Mouse (Mus musculus) induced T-regulatory cell, adult 2 months (primary cell): ENCODE measurements at regions not wholly inside any gene's neighbourhood (a gene's known extent, or its start where the extent isn't known, plus 50 kb on each side); places are given as distances from the start of the nearest gene placed in this dataset.

Source experiments
- DNase-seq: peaks from one replicate; pipeline ENCODE4 v3.0.0-alpha.2; 2012; ENCODE audit warnings: low read depth

DNA sequence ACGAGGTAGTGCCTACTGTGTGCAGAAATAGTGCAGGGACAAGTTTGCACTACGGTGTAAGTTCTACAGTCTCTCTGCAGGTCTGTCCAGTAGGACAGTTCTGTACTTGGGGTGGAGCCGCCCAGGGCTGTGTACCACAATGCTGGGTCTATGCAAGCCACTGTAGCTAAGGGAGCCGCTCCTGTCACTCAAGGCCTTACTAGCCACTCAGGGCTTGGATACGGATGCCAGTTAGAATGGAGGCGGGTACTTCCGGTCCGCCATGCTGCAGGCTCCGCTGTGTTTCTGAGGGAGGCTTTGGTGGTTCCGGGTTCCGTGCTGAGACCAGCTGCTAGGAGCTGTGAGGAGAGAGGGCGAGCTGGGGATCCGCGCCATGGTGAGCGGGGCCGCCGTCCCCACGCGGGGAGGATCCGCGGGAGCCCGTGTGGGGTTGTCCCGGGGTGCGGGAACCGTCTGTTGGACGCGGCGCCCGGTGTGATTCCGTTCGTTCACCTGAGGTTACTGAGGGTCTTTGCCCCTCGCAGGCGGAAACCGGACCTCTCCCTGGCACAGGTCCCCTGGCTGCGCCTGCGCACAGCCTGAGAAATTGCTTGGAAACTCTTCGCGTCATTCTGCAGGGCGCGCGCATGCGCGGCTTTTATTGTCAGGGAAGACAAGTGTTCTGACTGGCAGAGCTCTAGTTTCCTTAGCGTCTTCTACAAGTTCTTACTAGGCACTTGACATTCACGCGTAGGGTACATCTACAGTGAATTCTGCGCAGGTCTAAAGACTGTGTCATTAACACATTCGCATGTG lies 51.0 kb upstream of the Zfp873 start:
- DNase-seq, result peak; percentile 92
